Mouse (Mus musculus) liver, embryonic 14.5 days (tissue): ENCODE measurements around the gene Fgd6. TPM values are rescaled to one million over a fixed set of nuclear protein-coding genes. Genes with fewer than 3 reads are reported as not detected.

Source experiments
- ATAC-seq: fragments of 200-750 bp; cut with Nextera tagmentation; 2 replicates; pipeline ENCODE4 v1.8.0; 2017; ENCODE audit warnings: moderate number of reproducible peaks, mild to moderate bottlenecking, moderate library complexity; ENCODE audit not compliant: insufficient read depth
- DNase-seq, 3 experiments: peaks; one replicate each; pipeline ENCODE4 v3.0.0-alpha.2; 2012 to 2013; ENCODE audit warnings: low read depth in 3 of 3, low spot score in 3 of 3
- H3K27ac ChIP-seq: fragments of 300-500 bp; sonication (generic); 2 replicates; pipeline ENCODE4 v1.5.1; 2014; ENCODE audit warnings: moderate library complexity, mild to moderate bottlenecking, control low read depth, inconsistent platforms
- H3K27me3 ChIP-seq: fragments of 300-500 bp; sonication (generic); 2 replicates; pipeline ENCODE4 v1.6.1; 2014; ENCODE audit warnings: mild to moderate bottlenecking, low read length, moderate library complexity; ENCODE audit not compliant: control insufficient read depth, insufficient read depth
- H3K36me3 ChIP-seq: fragments of 300-500 bp; sonication (generic); replicated peaks from 2 replicates; pipeline ENCODE4 v1.6.1; 2014; ENCODE audit warnings: low read depth; ENCODE audit not compliant: control insufficient read depth, insufficient read depth
- H3K4me1 ChIP-seq, 2 experiments: fragments of 200-500 bp in 1 of 2; fragments of 300-500 bp in 1 of 2; sonication (generic) in 1 of 2; replicated peaks; 2 replicates each; pipeline ENCODE4 v1.6.1; 2012 to 2014; ENCODE audit warnings: antibody characterized with exemption in 1 of 2, inconsistent platforms in 1 of 2, low read length in 1 of 2; ENCODE audit not compliant: control insufficient read depth in 2 of 2, insufficient read depth in 2 of 2
- H3K4me2 ChIP-seq: fragments of 300-500 bp; sonication (generic); 2 replicates; pipeline ENCODE4 v1.6.1; 2014; ENCODE audit warnings: low read depth, mild to moderate bottlenecking, control low read depth, moderate library complexity
- H3K4me3 ChIP-seq, 2 experiments: fragments of 200-500 bp in 1 of 2; fragments of 300-500 bp in 1 of 2; sonication (generic) in 1 of 2; 2 replicates each; pipeline ENCODE4 v1.5.1; 2012 to 2014; ENCODE audit warnings: low read depth in 2 of 2, low read length in 2 of 2, mild to moderate bottlenecking in 2 of 2, control low read depth in 1 of 2, inconsistent platforms in 1 of 2, moderate library complexity in 1 of 2; ENCODE audit not compliant: insufficient read depth in 1 of 2
- H3K9ac ChIP-seq: fragments of 300-500 bp; sonication (generic); replicated peaks from 2 replicates; pipeline ENCODE4 v1.6.1; 2014; ENCODE audit warnings: mild to moderate bottlenecking, control low read depth, moderate library complexity
- H3K9me3 ChIP-seq: fragments of 300-500 bp; sonication (generic); 2 replicates; pipeline ENCODE4 v1.6.1; 2016; ENCODE audit warnings: low read length, mixed read lengths; ENCODE audit not compliant: control insufficient read depth
- CTCF ChIP-seq: IDR thresholded peaks from 2 replicates; pipeline ENCODE4 v1.5.1; 2016; ENCODE audit warnings: antibody characterized with exemption, low read depth, control low read depth
- EP300 ChIP-seq: IDR thresholded peaks from 2 replicates; pipeline ENCODE4 v1.6.1; 2016; ENCODE audit warnings: antibody characterized with exemption, low read depth
- WGBS: fragments of 180-500 bp; shearing (Covaris S2); extraction: QIAGEN DNeasy Blood & Tissue Kit; methylation state at CpG from one replicate; pipeline ENCODE4 v1.1.7; 2014; ENCODE audit not compliant: insufficient replicate concordance; 5-methylcytosine and 5-hydroxymethylcytosine counted together
- polyA plus RNA-seq, 2 experiments: library from polyadenylated mRNA; depleted of rRNA in 1 of 2; stranded (reverse) in 1 of 2; unstranded in 1 of 2; fragments of >200 nt; fragmentation: Nextera tagmentation in 1 of 2; extraction: Ambion mirVana in 1 of 2; gene quantifications; 2 replicates each; pipeline versions ENCODE4 v1.2.1 to v1.2.3; 2012 to 2014

Gene Fgd6
- polyA plus RNA-seq, 2 experiments, result 2.4 to 2.9 TPM

DNA sequence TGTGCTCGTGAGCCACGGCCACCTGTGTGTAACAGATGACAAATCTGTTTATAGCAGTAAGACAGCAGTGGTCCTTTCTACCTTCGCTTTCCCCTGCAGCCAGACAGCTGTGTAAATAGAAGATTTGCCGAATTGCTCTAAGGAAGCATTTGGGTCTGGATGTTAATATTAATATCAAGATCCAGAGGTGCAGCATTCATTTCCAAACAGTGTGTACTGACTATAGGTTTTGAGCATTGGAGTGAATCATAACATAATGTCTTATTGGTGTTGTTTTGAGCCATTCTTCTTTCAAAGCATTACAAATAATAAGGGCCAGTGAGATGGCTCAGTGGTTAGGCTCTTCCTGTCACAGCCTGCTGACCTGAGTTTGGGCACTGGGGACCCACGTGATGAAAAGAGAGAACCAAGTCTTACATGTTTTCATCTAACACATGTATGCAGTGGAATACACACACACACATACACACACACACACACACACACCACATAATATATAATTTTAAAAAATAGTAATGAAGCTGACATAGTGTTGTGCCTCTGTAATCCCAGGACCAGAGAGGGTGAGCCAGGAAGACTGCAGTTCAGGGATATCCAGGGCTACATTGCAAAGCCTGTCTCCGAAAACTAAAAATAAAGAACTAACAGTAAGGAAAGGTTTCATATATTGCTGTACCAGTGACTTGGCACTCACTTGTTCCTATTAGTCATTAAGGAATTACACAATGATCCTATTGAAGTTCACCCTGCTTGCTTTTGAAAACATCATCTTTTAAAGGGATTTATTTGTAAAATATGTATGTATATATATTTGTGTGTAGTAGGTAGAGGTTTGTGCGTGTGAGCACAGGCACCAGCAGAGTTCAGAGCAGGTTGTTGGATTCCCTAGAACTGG is 2.8 kb downstream of the Fgd6 start:
- 75% methylated on average over 7 of the region's 7 CpGs for WGBS
- Histone ChIP-seq H3K36me3 (no peaks in the 10 kb centered on the region), H3K9ac (no peak overlapping the region), H3K4me2 (no peak overlapping the region; the same call in 1 of the 2 replicates), H3K4me3 (no peak overlapping the region), H3K9me3 (no peaks in the 10 kb centered on the region), H3K27ac (no peak overlapping the region), H3K27me3 (no peaks in the 10 kb centered on the region), H3K4me1 (peaks cover 8 to 14% of the 10 kb centered on the region in 2 experiments)
- no peak for TF ChIP-seq CTCF
- no peak for TF ChIP-seq EP300
- DNase-seq, result no peak
- no peak for ATAC-seq

DNA sequence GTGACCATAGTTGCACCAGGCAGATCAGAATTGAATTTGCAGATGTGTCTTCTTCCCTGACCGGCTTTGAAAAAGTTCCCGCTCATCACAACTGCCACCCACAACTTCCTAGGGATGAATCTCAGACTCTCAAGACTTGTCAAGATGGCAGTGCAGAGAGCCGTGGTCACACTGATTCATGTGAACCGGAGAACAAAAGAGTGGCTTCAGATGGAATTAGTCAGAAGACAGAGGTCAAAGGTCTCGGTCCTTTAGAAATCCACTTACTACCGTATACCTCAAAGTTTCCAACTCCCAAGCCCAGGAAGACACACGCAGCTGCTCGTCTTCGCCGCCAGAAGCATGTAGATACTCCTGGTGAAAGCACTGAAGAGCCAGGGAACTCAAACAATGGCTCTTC is 8.1 kb downstream of the Fgd6 start:
- Histone ChIP-seq H3K36me3 (peaks cover 19% of the 10 kb centered on the region), H3K27me3 (no peaks in the 10 kb centered on the region), H3K9ac (no peak overlapping the region), H3K4me1 (peaks cover 21% of the 10 kb centered on the region in 2 experiments), H3K9me3 (no peaks in the 10 kb centered on the region), H3K4me3 (no peak overlapping the region), H3K27ac (no peak overlapping the region), H3K4me2 (no peak overlapping the region)
- DNase-seq (no peak), ATAC-seq (no peak)
- WGBS, result 84% methylated on average over 10 of the region's 10 CpGs
- TF ChIP-seq CTCF (no peak), EP300 (no peak)

DNA sequence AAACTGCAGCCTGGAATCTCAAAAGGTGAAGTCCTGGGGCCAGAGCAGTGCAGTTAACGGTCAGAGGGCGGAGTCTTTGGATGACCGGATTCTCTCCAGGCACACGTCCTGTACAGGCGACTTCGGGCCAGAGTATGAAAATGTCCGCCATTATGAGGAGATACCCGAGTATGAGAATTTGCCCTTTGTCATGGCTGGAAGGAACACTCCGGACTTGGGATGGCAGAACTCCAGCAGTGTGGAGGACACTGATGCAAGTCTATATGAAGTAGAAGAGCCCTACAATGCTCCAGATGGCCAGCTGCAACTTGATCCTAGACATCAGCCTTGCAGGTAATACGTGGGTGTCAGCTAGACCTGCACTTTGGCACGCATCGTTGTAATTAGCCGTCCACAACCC is 9.5 kb downstream of the Fgd6 start:
- Histone ChIP-seq H3K4me3 (no peak overlapping the region), H3K36me3 (peaks cover 19% of the 10 kb centered on the region), H3K4me1 (peaks cover 34% of the 10 kb centered on the region in 2 experiments), H3K27me3 (no peaks in the 10 kb centered on the region), H3K9me3 (no peaks in the 10 kb centered on the region), H3K27ac (no peak overlapping the region), H3K9ac (no peak overlapping the region), H3K4me2 (no peak overlapping the region)
- DNase-seq (no peak), ATAC-seq (no peak)
- 91% methylated on average over 13 of the region's 13 CpGs for WGBS
- no peak for TF ChIP-seq EP300
- no peak for TF ChIP-seq CTCF

DNA sequence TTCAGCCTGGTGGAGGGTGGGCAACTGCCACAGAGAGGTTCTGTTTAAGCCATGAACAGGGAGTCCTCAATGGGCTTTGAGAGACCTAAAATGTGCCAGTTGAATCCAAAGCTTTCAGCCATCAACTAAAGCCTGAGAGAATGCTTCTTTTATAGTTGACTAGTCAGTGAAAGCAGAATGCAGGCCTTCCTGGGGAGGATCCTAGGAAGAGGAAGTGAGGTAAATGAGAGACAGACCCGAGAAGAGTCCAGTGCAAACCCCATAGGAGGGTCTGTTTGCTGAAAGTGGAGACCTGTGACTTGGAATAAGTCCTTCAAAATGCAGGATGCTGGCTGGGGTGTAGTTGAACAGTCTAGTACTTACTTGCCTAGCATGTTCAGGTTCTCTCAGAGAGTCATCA is 11.2 kb downstream of the Fgd6 start:
- Histone ChIP-seq H3K4me1 (peaks cover 34 to 36% of the 10 kb centered on the region in 2 experiments), H3K4me3 (no peak overlapping the region), H3K9me3 (no peaks in the 10 kb centered on the region), H3K4me2 (peak overlapping the region; percentile 62), H3K27ac (peak overlapping the region; percentile 78), H3K36me3 (peaks cover 19% of the 10 kb centered on the region), H3K27me3 (no peaks in the 10 kb centered on the region), H3K9ac (peak overlapping the region; percentile 15; the same call in 1 of the 2 replicates)
- WGBS, result 38% methylated on average over 1 of the region's 1 CpGs
- ATAC-seq, result no peak
- TF ChIP-seq CTCF (no peak), EP300 (no peak)
- DNase-seq, result no peak

DNA sequence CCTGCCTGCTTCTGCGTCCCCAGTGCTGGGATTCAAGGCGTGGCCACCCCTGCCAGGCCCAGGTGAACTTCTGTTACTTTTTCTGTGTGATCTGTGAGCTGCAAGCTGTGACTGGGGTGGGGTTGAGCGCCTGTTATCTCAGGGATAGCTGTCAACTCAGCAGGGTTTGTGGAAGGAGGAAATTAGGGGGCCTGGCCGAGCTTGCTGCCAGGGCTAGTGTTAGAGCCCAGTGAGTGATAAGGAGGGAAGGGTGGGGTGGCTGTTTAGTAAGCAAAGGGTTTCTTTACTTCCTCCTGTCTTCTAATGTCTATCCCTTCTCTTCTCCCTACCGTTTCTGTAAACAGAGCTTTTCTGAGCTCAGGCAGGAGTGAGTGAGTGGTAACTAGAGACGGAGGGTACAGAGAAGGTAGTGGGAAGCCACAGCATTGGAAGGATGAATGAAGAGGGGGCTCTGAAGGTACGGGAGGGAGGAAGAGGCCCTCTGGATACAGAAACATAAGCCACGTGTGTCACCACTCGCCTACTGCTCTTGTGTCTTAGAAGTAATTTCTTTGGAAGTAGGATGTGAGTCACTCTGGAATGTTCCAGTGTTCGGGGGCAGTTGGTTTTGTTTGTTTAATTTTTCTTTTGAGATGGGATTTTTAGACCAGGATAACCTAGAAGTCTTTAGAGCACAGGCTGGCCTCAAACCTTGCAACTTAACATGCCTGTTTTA is 12.2 kb downstream of the Fgd6 start:
- TF ChIP-seq CTCF (no peak), EP300 (peak; percentile 67)
- Histone ChIP-seq H3K9me3 (no peaks in the 10 kb centered on the region), H3K4me2 (peak overlapping the region; percentile 62), H3K4me1 (peaks cover 34 to 36% of the 10 kb centered on the region in 2 experiments), H3K27ac (peak overlapping the region; percentile 78), H3K4me3 (peak overlapping the region; percentile 19 to 39), H3K9ac (peak overlapping the region; percentile 51), H3K36me3 (peaks cover 19% of the 10 kb centered on the region), H3K27me3 (no peaks in the 10 kb centered on the region)
- WGBS, result 14% methylated on average over 10 of the region's 10 CpGs
- peak; percentile 99 for ATAC-seq
- peak; percentile 46 to 83 (median 50) for DNase-seq
